Mouse (Mus musculus) 3134 (cell line): ENCODE results near the gene Tmem238.

Experiments used
- DNase-seq: peaks from one replicate; pipeline ENCODE4 v3.0.0-alpha.2; 2011; ENCODE audit warnings: low spot score; ENCODE audit not compliant: insufficient read length; ENCODE audit errors: extremely low read depth

Gene Tmem238

DNA sequence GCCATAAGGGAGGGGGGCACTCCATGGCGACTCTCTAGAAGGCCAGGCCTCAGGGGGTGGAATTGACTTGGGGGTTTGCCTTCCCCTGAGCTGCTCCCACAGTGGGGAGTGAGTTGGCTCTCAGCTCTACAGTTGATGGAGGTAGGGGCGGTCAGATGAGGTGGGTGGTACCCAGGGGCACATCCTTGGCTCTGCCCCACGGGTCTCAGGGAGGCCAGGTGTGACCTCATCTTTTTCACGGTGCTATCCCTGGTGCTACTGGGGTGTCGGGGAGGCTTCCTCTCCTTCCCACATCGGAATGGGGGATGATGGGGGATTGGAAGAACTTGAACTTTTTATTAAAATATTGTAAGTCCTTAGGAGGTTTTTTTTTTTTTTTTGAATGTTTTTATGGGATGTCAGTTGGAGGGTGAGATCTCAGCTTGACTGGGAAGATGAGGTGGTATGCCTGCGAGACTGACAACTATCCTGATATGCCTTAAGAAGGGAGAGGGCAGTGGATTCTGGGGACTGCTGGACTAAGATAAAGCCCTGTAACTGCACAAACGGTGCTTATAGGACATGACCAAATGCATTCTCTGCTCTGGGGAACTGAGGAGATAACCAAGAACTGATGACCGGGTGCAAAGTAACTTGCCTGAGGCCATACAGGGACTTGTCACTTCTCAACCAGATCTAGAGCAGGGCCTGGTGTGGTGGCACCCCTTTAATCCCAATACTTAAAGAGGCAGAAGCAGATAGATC is 42.1 kb downstream of the Tmem238 start:
- no peak for DNase-seq

DNA sequence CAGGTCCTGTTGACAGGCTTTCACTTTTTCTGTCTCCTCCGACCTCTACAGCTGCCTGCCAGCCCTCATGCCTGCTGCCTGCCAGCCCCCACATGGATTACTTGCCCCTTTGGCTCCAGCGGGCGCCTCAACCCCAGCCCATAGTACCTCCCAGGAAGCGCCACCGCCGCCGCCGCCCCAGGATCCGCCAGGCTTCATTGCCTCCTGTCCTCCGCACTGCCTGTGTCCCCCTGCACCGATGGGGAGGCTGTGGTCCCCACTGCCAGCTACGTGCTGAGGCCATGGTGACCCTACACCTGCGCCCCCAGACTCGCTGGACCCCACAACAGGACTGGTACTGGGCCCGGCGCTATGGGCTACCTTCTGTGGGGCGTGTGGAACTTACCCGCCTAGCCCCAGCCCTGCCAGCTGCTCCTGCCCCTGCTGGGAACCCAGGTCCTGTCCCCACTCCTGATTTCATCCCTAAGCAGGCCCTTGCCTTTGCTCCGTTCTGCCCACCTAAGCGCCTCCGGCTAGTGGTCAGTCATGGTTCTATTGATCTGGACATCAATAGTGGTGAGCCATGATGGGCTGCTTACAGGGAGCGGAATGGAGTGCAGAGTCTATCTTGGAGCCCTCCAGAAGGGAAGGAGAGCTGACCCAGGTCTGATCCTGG is 43.0 kb downstream of the Tmem238 start:
- DNase-seq: no peak

DNA sequence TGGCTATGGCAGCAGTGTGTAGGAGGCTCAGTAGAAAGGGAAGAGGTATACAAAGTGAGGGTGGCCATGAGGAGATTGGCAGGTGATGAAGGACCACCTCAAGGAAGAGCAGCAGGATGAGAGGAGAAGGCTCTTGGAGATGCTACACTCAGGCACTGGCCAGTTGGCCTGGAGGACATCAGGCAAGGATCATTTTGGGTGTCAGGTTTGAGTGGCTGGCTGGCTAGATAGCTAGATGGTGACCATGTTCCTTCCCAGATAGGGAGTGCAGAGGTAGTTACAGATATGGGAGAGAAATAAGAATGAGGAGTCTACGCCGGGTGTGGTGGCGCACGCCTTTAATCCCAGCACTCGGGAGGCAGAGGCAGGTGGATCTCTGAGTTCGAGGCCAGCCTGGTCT is 44.6 kb downstream of the Tmem238 start:
- no peak for DNase-seq

DNA sequence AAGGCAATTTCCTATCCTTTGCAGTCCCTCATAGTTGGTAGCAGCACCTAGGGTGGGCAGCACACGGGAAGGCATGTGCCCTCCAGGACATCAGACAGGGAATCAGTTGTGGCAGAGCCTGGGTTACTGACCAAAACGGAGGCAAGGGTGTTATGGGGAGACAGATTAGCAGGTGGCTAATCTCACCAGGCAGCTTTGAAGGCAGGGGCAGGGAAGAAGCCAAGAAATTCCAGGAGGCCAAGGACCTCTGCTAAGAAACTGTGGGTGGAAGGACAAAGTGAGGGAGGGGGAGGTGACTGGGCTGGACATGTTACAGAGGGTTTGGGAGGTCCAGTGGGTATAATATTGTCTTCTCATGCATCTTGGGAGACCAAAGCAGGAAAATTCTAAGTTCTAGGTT is 46.1 kb downstream of the Tmem238 start:
- no peak for DNase-seq

DNA sequence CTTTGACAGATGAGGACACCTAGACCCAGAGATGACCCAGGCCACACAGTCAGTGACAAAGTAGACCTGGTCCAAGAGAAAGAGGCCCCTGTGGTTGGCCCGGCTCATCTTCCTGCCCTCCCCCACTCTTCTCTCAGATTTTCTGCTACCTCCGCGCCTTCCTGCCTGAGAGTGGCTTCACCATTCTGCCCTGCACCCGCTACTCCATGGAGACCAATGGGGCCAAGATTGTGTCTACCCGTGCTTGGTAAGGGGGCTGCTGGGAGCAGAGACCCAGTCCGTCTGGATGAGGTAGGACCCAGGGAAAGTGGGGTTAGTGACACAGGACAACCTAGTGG is 47.0 kb downstream of the Tmem238 start:
- DNase-seq: no peak

DNA sequence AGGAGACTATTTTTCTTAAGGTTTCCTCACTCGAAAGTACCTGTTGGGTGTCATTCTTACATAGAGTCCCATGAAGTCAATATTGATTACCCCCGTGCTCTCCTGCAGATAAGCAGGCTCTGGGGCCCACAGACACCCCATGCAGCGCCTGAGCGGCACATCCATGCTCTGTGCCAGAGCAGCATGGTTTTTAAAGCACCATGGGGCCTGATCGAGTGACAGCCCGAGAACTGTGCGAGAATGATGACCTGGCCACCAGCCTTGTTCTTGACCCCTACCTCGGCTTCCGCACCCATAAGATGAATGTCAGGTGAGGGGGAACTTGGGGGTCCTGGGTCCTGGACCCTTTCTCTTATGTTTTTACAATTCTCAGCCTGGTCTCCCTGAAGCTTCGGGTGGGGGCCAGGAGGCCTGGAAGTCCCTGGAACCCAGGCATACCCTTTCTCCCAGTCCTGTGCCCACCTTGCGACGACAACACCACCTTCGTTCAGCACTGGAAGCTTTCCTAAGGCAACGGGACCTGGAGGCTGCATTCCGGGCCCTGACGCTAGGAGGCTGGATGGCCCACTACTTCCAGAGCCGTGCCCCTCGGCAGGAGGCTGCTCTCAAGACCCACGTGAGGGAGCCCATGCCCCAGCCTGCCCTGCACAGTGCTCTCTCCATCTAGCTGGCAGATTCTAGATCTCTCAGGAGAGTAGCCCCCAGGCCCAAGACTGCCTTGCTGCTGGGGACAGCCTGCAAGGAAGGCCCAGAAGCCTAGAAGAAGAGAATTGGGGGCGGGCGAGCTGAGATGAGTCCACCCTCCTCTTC is 47.6 kb downstream of the Tmem238 start:
- no peak for DNase-seq

DNA sequence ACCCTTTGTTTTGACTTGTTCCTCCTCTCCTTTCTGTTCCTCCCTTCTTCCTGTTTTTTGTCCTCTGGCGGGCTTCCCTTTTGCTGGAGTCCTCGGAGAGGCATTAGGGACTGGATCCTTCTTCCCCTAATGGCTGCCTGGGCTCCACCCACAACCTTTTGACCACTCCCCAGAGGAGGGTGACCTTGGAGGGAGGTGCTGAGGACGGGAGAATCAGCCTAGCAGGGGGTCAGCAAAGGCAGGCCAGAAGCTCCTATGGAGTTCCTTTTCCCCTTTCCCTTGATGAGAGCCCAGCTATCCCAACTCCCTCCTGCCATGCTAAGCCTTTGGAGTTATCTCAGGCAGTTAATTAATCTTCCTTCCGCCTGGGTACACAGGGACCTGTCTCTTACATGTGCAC is 48.3 kb downstream of the Tmem238 start:
- peak; percentile 48 for DNase-seq

DNA sequence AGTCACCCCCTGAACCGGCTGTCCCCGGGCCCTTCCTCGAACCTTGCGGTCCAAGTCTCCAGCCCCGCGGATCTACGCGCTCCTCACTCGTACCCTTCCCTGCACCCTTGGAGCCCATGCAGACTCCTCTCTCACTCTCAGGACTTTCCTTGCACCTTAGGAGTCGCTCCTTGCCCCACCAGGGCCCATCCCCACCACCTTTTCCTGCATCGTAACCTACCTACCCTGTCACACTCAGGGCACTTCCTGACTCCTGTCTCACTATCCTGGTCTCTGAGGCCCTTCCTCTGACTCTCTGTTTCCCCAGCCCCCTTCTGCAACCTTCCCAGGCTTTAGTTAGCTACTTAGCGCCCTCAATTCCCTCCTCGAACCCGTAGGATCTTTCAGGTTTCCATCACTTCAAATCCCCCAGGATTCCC is 49.1 kb downstream of the Tmem238 start:
- no peak for DNase-seq

DNA sequence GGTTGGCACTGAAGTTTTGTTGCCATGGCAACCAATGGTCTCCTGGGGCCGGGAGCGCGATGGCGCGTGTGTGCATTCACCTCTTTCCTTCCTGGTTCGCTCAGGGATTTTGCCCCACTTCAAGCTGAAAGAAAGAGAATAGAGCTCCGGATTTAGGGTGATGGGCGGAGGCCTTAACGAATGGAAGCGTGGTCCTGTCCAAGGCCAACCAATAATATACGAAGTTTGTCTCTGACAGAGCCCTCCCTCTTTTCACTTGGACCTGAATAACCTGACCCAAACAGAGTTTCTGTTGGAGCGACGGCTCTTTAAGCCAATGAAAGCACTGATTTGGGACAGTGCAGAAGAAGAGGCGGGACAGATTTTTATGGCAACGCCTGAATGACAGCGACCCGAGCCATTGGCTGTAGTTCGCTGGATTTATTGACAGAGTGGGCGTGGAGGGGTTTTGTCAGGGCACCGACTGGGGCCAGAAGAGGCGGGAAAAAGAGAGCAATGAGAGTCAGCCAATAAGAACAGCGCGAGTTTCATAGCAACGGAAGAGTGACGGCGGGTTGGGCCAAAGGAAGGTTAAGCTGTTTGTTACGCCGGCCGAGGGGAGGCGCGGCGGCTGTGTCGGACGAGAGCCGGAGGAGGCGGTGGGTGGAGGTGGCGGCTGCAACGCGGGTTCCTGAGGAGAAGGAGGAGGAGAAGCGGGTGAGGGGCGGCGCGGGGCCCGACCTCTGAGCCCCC is 49.7 kb downstream of the Tmem238 start, which contains the start of gene Kmt5c:
Kmt5c (plus strand) TSS at position 572 of the 732 bp plus-strand sequence.
- DNase-seq: peak; percentile 92

DNA sequence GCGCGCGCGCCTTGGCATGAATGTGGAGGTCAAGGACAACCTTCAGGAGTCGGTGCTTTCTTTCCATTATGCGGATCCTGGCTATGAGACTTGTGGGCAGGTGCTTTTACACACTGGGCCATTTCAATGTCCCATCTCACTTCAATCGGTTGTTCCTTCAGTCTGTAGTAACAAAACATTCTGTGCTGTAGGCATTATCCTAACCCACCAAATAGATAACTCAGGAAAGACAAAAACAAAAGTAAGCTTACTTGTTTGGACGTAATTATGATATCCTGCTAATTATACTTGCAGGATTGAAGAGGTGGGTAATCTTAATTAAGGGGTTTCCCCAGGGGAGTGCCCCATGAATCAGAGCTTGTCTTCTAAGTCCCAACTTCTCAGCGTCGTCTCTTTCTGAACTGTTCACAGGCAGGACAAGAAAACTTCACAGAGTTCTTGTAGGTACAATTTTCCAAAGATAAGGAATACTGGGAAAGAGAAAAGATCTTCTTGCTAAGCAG is 50.4 kb downstream of the Tmem238 start:
- no peak for DNase-seq
